Mouse (Mus musculus) limb, embryonic 11.5 days (tissue): ENCODE data around the gene Tk1. TPM values are rescaled to one million over a fixed set of nuclear protein-coding genes. Genes with fewer than 3 reads are reported as not detected.

Experiments
- ATAC-seq: fragments of 200-750 bp; cut with Nextera tagmentation; 2 replicates; pipeline ENCODE4 v1.8.0; 2017; ENCODE audit warnings: low read depth; ENCODE audit not compliant: insufficient number of reproducible peaks, low FRiP score, low TSS enrichment
- DNase-seq: peaks from one replicate; pipeline ENCODE4 v3.0.0-alpha.2; 2015; ENCODE audit warnings: low spot score
- H3K27ac ChIP-seq: fragments of 300-500 bp; sonication (generic); replicated peaks from 2 replicates; pipeline ENCODE4 v1.5.1; 2014; ENCODE audit warnings: low read depth, mild to moderate bottlenecking, low read length
- H3K27me3 ChIP-seq: fragments of 300-500 bp; sonication (generic); 2 replicates; pipeline ENCODE4 v1.6.1; 2014; ENCODE audit warnings: mild to moderate bottlenecking, low read length, mixed read lengths; ENCODE audit not compliant: control insufficient read depth, insufficient read depth
- H3K36me3 ChIP-seq: fragments of 300-500 bp; sonication (generic); 2 replicates; pipeline ENCODE4 v1.6.1; 2014; ENCODE audit warnings: mild to moderate bottlenecking, low read length, moderate library complexity, mixed read lengths; ENCODE audit not compliant: control insufficient read depth, insufficient read depth
- H3K4me1 ChIP-seq: fragments of 300-500 bp; sonication (generic); 2 replicates; pipeline ENCODE4 v1.6.1; 2014; ENCODE audit warnings: low read length, mixed read lengths; ENCODE audit not compliant: control insufficient read depth, insufficient read depth
- H3K4me2 ChIP-seq: fragments of 300-500 bp; sonication (generic); 2 replicates; pipeline ENCODE4 v1.6.1; 2014; ENCODE audit warnings: low read depth, mild to moderate bottlenecking, moderate library complexity; ENCODE audit not compliant: severe bottlenecking
- H3K4me3 ChIP-seq: fragments of 300-500 bp; sonication (generic); 2 replicates; pipeline ENCODE4 v1.5.1; 2014; ENCODE audit warnings: low read depth, low read length
- H3K9ac ChIP-seq: fragments of 300-500 bp; sonication (generic); 2 replicates; pipeline ENCODE4 v1.6.1; 2014; ENCODE audit warnings: mild to moderate bottlenecking, low read length
- H3K9me3 ChIP-seq: fragments of 300-500 bp; sonication (generic); 2 replicates; pipeline ENCODE4 v1.6.1; 2016; ENCODE audit warnings: low read length; ENCODE audit not compliant: control insufficient read depth
- WGBS: fragments of 180-500 bp; shearing (Covaris S2); extraction: QIAGEN DNeasy Blood & Tissue Kit; methylation state at CpG from one replicate; pipeline ENCODE4 v1.1.7; 2014; 5-methylcytosine and 5-hydroxymethylcytosine counted together
- polyA plus RNA-seq: library from polyadenylated mRNA; unstranded; fragments of >200 nt; fragmentation: Nextera tagmentation; extraction: Ambion mirVana; gene quantifications from 2 replicates; pipeline ENCODE4 v1.2.1, GENCODE M21; 2014

The Tk1 gene
- polyA plus RNA-seq, 1 experiment from 2014 or later, result 138 TPM

DNA sequence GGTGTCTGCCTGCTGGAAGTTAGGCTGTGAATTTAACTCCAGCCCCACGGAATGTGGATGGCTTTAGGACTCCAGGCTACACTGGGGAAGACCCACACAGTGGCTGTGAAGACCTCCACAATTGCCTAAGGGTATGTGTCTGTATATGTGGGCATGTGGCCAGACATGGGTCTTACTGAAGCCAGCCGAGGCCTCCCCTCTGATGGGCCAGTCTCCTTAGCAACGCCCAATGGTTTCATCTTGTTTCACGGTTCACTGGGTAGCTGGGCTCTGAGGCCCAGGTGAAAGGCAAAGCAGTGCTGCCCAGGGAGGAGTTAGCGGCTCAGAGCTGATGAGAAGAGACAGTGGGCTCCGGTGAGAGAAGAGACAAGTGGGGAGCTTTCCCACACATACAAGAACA, 40.1 kb upstream of the Tk1 start:
- no peaks in the 10 kb centered on the region for H3K4me1 ChIP-seq
- peaks cover 12% of the 10 kb centered on the region; the same call in 1 of the 2 replicates for H3K27me3 ChIP-seq
- ATAC-seq (no peak), DNase-seq (no peak)
- no peaks in the 10 kb centered on the region for H3K9me3 ChIP-seq
- no peak overlapping the region for H3K9ac ChIP-seq
- H3K36me3 ChIP-seq, result no peaks in the 10 kb centered on the region; the same call in 1 of the 2 replicates
- H3K27ac ChIP-seq, result no peak overlapping the region
- 44% methylated on average over 6 of the region's 6 CpGs for WGBS
- H3K4me2 ChIP-seq, result no peak overlapping the region
- no peak overlapping the region for H3K4me3 ChIP-seq

DNA sequence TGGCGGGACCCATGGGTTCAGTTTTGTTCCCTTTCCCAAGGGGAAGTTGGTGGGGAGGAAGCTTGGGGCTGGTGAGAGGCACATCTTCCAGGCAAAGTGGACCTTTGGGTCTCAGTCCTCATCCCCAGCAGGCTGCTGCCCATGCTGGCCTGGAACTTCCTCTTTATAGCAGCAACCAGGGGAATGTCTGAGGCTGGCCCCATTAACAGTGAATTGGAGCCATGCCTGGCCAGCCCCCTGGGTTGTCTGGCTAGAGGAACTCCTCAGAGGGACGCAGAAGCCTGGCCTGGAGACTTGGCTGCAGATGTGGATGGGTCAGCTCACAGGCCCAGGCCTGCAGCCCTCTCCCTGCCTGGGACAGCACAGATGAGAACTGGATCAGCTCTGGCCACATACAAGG, 38.9 kb upstream of the Tk1 start:
- Histone ChIP-seq H3K4me1 (0 out of 2 replicates have a peak, but pooled peaks cover 6% of the 10 kb centered on the region), H3K4me3 (no peak overlapping the region), H3K27ac (no peak overlapping the region), H3K4me2 (no peak overlapping the region), H3K9me3 (no peaks in the 10 kb centered on the region), H3K36me3 (no peaks in the 10 kb centered on the region; the same call in 1 of the 2 replicates), H3K27me3 (peaks cover 24% of the 10 kb centered on the region), H3K9ac (no peak overlapping the region)
- 40% methylated on average over 2 of the region's 2 CpGs for WGBS
- DNase-seq (no peak), ATAC-seq (no peak)

DNA sequence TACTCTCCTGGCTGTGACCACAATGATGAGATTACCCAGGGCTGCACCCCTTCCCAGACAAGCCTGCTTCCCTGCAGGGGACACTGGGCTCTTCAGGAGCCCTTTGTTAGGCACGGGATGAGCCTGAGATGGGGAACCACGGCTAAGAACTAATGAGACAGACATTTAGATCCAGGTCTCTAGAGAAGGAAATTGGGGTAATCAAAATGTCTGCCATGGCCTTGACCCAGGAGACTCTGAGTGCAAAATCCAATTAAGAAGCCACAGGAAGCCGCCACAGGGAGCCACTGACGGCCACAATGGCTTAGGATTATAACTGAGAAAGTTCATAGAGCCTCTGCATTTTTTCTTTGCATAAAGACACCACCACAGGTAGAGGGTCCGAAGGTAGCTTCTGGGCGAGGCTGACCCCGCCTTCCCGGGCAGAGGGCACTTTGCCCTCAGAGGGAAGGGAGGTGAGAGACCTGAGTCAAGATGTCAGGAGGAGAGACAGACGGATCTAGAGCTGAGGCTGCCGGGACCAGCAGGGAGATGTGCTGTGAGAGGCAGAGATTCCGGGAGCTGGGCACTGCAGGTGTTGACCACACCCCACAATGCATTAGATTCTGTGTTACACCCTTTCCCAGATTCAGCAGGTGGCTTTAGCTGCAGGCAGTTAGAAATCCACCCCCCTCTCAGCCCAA, 37.4 kb upstream of the Tk1 start:
- Histone ChIP-seq H3K4me2 (no peak overlapping the region), H3K4me3 (no peak overlapping the region), H3K27ac (no peak overlapping the region), H3K9me3 (no peaks in the 10 kb centered on the region), H3K9ac (no peak overlapping the region), H3K4me1 (0 out of 2 replicates have a peak, but pooled peaks cover 8% of the 10 kb centered on the region), H3K27me3 (peaks cover 28% of the 10 kb centered on the region), H3K36me3 (no peaks in the 10 kb centered on the region; the same call in 1 of the 2 replicates)
- DNase-seq (no peak), ATAC-seq (no peak)
- 35% methylated on average over 11 of the region's 11 CpGs for WGBS

DNA sequence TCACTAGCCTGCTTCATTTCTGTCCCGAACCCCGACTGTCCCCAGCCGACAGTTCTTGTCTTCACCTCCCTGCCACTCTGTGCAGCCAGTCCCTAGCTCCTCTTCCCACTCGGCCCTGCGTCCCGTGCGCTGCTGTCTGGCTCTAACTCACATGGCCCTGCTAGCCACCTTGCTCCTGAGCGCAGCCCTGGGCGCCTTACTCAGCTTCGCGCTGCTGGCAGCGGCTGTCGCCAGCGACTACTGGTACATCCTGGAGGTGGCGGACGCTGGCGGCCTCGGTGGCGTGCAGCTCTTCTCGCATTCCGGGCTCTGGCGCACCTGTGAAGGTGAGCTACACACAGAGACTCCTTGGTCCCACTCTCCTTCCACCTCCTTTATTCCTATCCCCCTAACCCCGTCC, 34.7 kb upstream of the Tk1 start, which contains the start of gene Tmem235:
TSS of gene Tmem235 (plus strand) at position 152 of the 400 bp plus-strand sequence.
- Histone ChIP-seq H3K27ac (no peak within 1 kb of the TSS), H3K27me3 (peaks cover 28% of the 10 kb centered on the region), H3K4me2 (peak within 1 kb of the TSS; percentile 18; the same call in 1 of the 2 replicates), H3K9ac (no peak within 1 kb of the TSS), H3K4me3 (0 out of 2 replicates have a peak within 1 kb of the TSS, but pooled peaks have one; percentile 5), H3K36me3 (peaks cover 19% of the 10 kb centered on the region), H3K4me1 (0 out of 2 replicates have a peak, but pooled peaks cover 8% of the 10 kb centered on the region), H3K9me3 (no peaks in the 10 kb centered on the region)
- 3% methylated on average over 23 of the region's 23 CpGs for WGBS
- DNase-seq (peak; percentile 50), ATAC-seq (no peak)

DNA sequence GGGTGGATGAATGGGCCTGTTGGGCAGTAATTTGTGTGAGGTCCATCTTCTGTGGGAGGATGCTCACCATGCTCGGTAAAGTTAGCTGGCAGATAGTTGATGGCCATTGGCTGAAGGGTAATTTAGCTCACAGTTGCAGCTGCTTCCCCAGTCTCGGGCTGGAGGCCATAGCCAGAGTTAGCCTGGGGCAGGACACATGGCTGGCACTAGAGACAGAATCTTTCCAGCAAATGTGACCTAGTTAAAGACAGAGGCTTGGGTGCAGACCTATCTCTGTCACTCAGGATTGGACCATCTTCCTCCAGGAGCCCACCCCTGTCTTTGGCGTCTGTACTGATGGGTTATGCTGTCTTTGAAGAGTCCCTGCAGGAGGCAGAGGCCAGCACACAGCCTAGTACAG, 32.5 kb upstream of the Tk1 start:
- no peak overlapping the region for H3K4me3 ChIP-seq
- DNase-seq (no peak), ATAC-seq (no peak)
- no peak overlapping the region for H3K27ac ChIP-seq
- H3K4me2 ChIP-seq, result no peak overlapping the region
- H3K4me1 ChIP-seq, result 0 out of 2 replicates have a peak, but pooled peaks cover 8% of the 10 kb centered on the region
- WGBS, result 43% methylated on average over 3 of the region's 3 CpGs
- peaks cover 28% of the 10 kb centered on the region for H3K27me3 ChIP-seq
- no peaks in the 10 kb centered on the region for H3K9me3 ChIP-seq
- H3K9ac ChIP-seq, result no peak overlapping the region
- peaks cover 24% of the 10 kb centered on the region for H3K36me3 ChIP-seq

DNA sequence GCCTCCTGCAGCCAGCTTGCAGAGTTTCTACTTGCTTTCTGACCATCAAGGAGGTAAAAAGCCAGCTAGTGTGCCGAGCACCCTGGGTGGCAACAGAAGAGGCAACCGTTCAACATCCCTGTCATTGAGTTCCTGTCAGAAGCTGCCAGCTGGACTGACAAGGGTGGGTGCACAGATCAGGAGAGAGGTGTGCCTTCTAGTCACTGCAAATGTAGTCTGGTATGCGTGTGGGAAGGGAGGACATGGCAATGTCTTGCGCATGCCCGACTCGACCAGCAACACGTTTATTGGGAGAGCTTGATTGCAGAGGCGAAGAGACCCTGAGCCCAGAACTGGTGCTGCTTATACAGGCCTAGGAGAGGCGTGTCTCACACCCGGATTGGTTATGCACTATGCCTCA, 31.6 kb upstream of the Tk1 start:
- Histone ChIP-seq H3K9ac (no peak overlapping the region), H3K9me3 (no peaks in the 10 kb centered on the region), H3K4me3 (no peak overlapping the region), H3K36me3 (peaks cover 33% of the 10 kb centered on the region), H3K4me2 (no peak overlapping the region), H3K4me1 (0 out of 2 replicates have a peak, but pooled peaks cover 8% of the 10 kb centered on the region), H3K27me3 (peaks cover 28% of the 10 kb centered on the region), H3K27ac (no peak overlapping the region)
- WGBS, result 94% methylated on average over 10 of the region's 10 CpGs
- ATAC-seq (no peak), DNase-seq (no peak)

DNA sequence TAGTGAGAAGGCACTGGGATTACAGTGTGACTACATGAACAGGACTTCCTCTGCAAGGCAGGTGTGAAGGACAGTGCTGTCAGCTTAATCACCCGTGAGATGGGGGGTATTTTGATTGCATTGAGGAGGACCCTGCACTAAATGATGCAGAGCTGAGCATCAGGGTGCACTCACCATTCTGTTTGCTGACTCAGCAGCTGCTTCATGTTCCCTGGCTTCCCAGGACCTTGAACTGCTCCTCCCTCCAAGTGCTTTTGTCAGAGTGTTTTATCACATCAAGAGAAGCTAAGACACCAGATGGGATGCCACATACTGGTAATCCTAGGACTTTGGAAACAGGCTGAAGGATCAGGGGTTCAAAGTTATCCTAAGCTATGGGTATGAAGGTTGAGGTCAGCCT, 30.1 kb upstream of the Tk1 start:
- 88% methylated on average over 1 of the region's 1 CpGs for WGBS
- peaks cover 16% of the 10 kb centered on the region for H3K27me3 ChIP-seq
- H3K4me3 ChIP-seq, result no peak overlapping the region
- DNase-seq (no peak), ATAC-seq (no peak)
- H3K4me1 ChIP-seq, result 0 out of 2 replicates have a peak, but pooled peaks cover 8% of the 10 kb centered on the region
- no peak overlapping the region for H3K27ac ChIP-seq
- no peak overlapping the region for H3K9ac ChIP-seq
- H3K36me3 ChIP-seq, result peaks cover 37% of the 10 kb centered on the region
- H3K9me3 ChIP-seq, result no peaks in the 10 kb centered on the region
- H3K4me2 ChIP-seq, result no peak overlapping the region

DNA sequence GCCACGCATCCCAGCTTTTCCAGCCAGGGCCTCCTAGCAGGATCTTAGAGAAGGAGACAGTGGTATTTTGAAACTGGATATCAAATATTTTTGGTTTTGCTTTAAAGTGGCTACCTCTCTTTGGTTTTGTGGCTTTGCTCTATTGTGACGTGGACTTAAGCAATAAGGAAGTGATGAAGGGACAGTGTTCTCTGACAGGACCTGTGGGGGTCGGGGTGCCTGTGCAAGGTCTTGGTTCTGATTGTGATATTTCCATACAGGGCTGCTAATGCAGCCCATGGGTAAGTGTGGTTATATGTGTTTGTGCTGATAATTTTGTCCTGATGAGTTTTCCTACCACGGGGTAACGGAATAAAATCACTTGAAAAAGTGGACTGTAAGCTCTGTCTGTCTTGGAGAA, 29.5 kb upstream of the Tk1 start:
- H3K4me3 ChIP-seq, result no peak overlapping the region
- no peak overlapping the region for H3K9ac ChIP-seq
- peaks cover 10% of the 10 kb centered on the region for H3K27me3 ChIP-seq
- H3K4me1 ChIP-seq, result peaks cover 6% of the 10 kb centered on the region
- 97% methylated on average over 5 of the region's 5 CpGs for WGBS
- no peaks in the 10 kb centered on the region for H3K9me3 ChIP-seq
- ATAC-seq (no peak), DNase-seq (no peak)
- H3K27ac ChIP-seq, result no peak overlapping the region
- peaks cover 38% of the 10 kb centered on the region for H3K36me3 ChIP-seq
- no peak overlapping the region for H3K4me2 ChIP-seq
